Mouse (Mus musculus): ENCODE data around the gene Acin1. TPM values are rescaled to one million over a fixed set of nuclear protein-coding genes. Genes with fewer than 3 reads are reported as not detected.
"Not testable (repeated sequence)": the region's sequence is repeated elsewhere in the genome, so short reads cannot be mapped to it uniquely, and the experiment has no call there.

Gene Acin1
- polyA plus RNA-seq, 1 experiment from 2014 or later = 99.4 TPM

GRCm38 (mm10) chr14:54617897-54618365 is 68.8 kb downstream of the Acin1 start, which contains the start of gene Psmb5:
Gene Psmb5, minus strand, starts transcription at chr14:54618022.
- ATAC-seq (ENCODE audit: low read depth) (peak; percentile 93), DNase-seq (ENCODE audit: low spot score) (peak; percentile 98)
- H3K36me3 ChIP-seq (ENCODE audit: control insufficient read depth, insufficient read depth, low read length) = peaks cover 29% of the 10 kb centered on the region
- peak within 1 kb of the TSS; percentile 75 for H3K4me2 ChIP-seq (ENCODE audit: low read depth, low read length)
- peak within 1 kb of the TSS; percentile 81 for H3K27ac ChIP-seq (replicated peaks; ENCODE audit: low read depth, low read length)
- H3K4me1 ChIP-seq (ENCODE audit: control insufficient read depth, insufficient read depth, low read length) = peaks cover 5% of the 10 kb centered on the region; the same call in 1 of the 2 replicates
- no peaks in the 10 kb centered on the region for H3K9me3 ChIP-seq (ENCODE audit: control insufficient read depth, low read length)
- under 1% methylated on average over 20 of the region's 25 CpGs for WGBS
- no peaks in the 10 kb centered on the region for H3K27me3 ChIP-seq (replicated peaks; ENCODE audit: control insufficient read depth, insufficient read depth, low read length)
- H3K9ac ChIP-seq (ENCODE audit: low read depth, low read length) = peak within 1 kb of the TSS; percentile 78
- H3K4me3 ChIP-seq (ENCODE audit: low read depth, low read length) = peak within 1 kb of the TSS; percentile 60

- peaks cover 5% of the 10 kb centered on the region; the same call in 1 of the 2 replicates for H3K4me1 ChIP-seq (ENCODE audit: control insufficient read depth, insufficient read depth, low read length)
- peak overlapping the region; percentile 75 for H3K4me2 ChIP-seq (ENCODE audit: low read depth, low read length)
- ATAC-seq (ENCODE audit: low read depth) (peak; percentile 41), DNase-seq (ENCODE audit: low spot score) (no peak)
- no peaks in the 10 kb centered on the region for H3K9me3 ChIP-seq (ENCODE audit: control insufficient read depth, low read length)
- H3K36me3 ChIP-seq (ENCODE audit: control insufficient read depth, insufficient read depth, low read length) = peaks cover 34% of the 10 kb centered on the region
- H3K9ac ChIP-seq (ENCODE audit: low read depth, low read length) = peak overlapping the region; percentile 78
- peak overlapping the region; percentile 81 for H3K27ac ChIP-seq (replicated peaks; ENCODE audit: low read depth, low read length)
- no peaks in the 10 kb centered on the region for H3K27me3 ChIP-seq (replicated peaks; ENCODE audit: control insufficient read depth, insufficient read depth, low read length)
- 2% methylated on average over 27 of the region's 38 CpGs for WGBS
- peak overlapping the region; percentile 60 for H3K4me3 ChIP-seq (ENCODE audit: low read depth, low read length)
Measured at GRCm38 (mm10) chr14:54617152-54617896, 69.4 kb downstream of the Acin1 start.

GRCm38 (mm10) chr14:54616226-54616825 is 70.4 kb downstream of the Acin1 start:
- no peak for DNase-seq (ENCODE audit: low spot score)
- 0 out of 2 replicates have a peak overlapping the region, but pooled peaks have one; percentile 60 for H3K4me3 ChIP-seq (ENCODE audit: low read depth, low read length)
- no peak for ATAC-seq (ENCODE audit: low read depth)

GRCm38 (mm10) chr14:54614130-54614529 is 72.6 kb downstream of the Acin1 start:
- not testable (repeated sequence) for DNase-seq (ENCODE audit: low spot score); H3K9me3 ChIP-seq (ENCODE audit: control insufficient read depth, low read length); H3K4me2 ChIP-seq (ENCODE audit: low read depth, low read length); H3K4me1 ChIP-seq (ENCODE audit: control insufficient read depth, insufficient read depth, low read length); H3K4me3 ChIP-seq (ENCODE audit: low read depth, low read length); H3K9ac ChIP-seq (ENCODE audit: low read depth, low read length); H3K27me3 ChIP-seq (replicated peaks; ENCODE audit: control insufficient read depth, insufficient read depth, low read length); H3K27ac ChIP-seq (replicated peaks; ENCODE audit: low read depth, low read length); ATAC-seq (ENCODE audit: low read depth)
- H3K36me3 ChIP-seq (ENCODE audit: control insufficient read depth, insufficient read depth, low read length) = peaks cover 42% of the 10 kb centered on the region
- WGBS = 89% methylated on average over 15 of the region's 16 CpGs

More at GRCm38 (mm10) chr14:54616226-54616825, 70.4 kb downstream of the Acin1 start:
- H3K4me1 ChIP-seq (ENCODE audit: control insufficient read depth, insufficient read depth, low read length) = peaks cover 5% of the 10 kb centered on the region; the same call in 1 of the 2 replicates
- no peaks in the 10 kb centered on the region for H3K27me3 ChIP-seq (replicated peaks; ENCODE audit: control insufficient read depth, insufficient read depth, low read length)
- H3K9me3 ChIP-seq (ENCODE audit: control insufficient read depth, low read length) = no peaks in the 10 kb centered on the region
- no peak overlapping the region for H3K27ac ChIP-seq (replicated peaks; ENCODE audit: low read depth, low read length)
- H3K9ac ChIP-seq (ENCODE audit: low read depth, low read length) = no peak overlapping the region
- H3K4me2 ChIP-seq (ENCODE audit: low read depth, low read length) = no peak overlapping the region; the same call in 1 of the 2 replicates
- 91% methylated on average over 16 of the region's 16 CpGs for WGBS
- H3K36me3 ChIP-seq (ENCODE audit: control insufficient read depth, insufficient read depth, low read length) = peaks cover 42% of the 10 kb centered on the region

GRCm38 (mm10) chr14:54610648-54611047 is 76.1 kb downstream of the Acin1 start:
- H3K27ac ChIP-seq (replicated peaks; ENCODE audit: low read depth, low read length) = no peak overlapping the region
- H3K27me3 ChIP-seq (replicated peaks; ENCODE audit: control insufficient read depth, insufficient read depth, low read length) = no peaks in the 10 kb centered on the region
- H3K36me3 ChIP-seq (ENCODE audit: control insufficient read depth, insufficient read depth, low read length) = peaks cover 34% of the 10 kb centered on the region
- no peak overlapping the region for H3K4me3 ChIP-seq (ENCODE audit: low read depth, low read length)
- no peak for ATAC-seq (ENCODE audit: low read depth)
- DNase-seq (ENCODE audit: low spot score) = no peak
- 71% methylated on average over 6 of the region's 6 CpGs for WGBS
- no peaks in the 10 kb centered on the region for H3K4me1 ChIP-seq (ENCODE audit: control insufficient read depth, insufficient read depth, low read length)
- H3K9ac ChIP-seq (ENCODE audit: low read depth, low read length) = no peak overlapping the region
- H3K9me3 ChIP-seq (ENCODE audit: control insufficient read depth, low read length) = no peaks in the 10 kb centered on the region
- no peak overlapping the region for H3K4me2 ChIP-seq (ENCODE audit: low read depth, low read length)

- ATAC-seq (ENCODE audit: low read depth) (no peak), DNase-seq (ENCODE audit: low spot score) (peak; percentile 31)
- Histone ChIP-seq H3K9ac (ENCODE audit: low read depth, low read length) (no peak overlapping the region), H3K9me3 (ENCODE audit: control insufficient read depth, low read length) (no peaks in the 10 kb centered on the region), H3K4me3 (ENCODE audit: low read depth, low read length) (no peak overlapping the region), H3K4me1 (ENCODE audit: control insufficient read depth, insufficient read depth, low read length) (peaks cover 5% of the 10 kb centered on the region; the same call in 1 of the 2 replicates), H3K27ac (replicated peaks; ENCODE audit: low read depth, low read length) (no peak overlapping the region), H3K36me3 (ENCODE audit: control insufficient read depth, insufficient read depth, low read length) (peaks cover 27% of the 10 kb centered on the region), H3K27me3 (replicated peaks; ENCODE audit: control insufficient read depth, insufficient read depth, low read length) (no peaks in the 10 kb centered on the region), H3K4me2 (ENCODE audit: low read depth, low read length) (no peak overlapping the region)
- 87% methylated on average over 4 of the region's 4 CpGs for WGBS
Measured at GRCm38 (mm10) chr14:54609962-54610361, 76.8 kb downstream of the Acin1 start.

- Histone ChIP-seq H3K9ac (ENCODE audit: low read depth, low read length) (no peak overlapping the region), H3K27me3 (replicated peaks; ENCODE audit: control insufficient read depth, insufficient read depth, low read length) (no peaks in the 10 kb centered on the region), H3K36me3 (ENCODE audit: control insufficient read depth, insufficient read depth, low read length) (peaks cover 20% of the 10 kb centered on the region), H3K4me3 (ENCODE audit: low read depth, low read length) (no peak overlapping the region), H3K27ac (replicated peaks; ENCODE audit: low read depth, low read length) (0 out of 2 replicates have a peak overlapping the region, but pooled peaks have one; percentile 21), H3K9me3 (ENCODE audit: control insufficient read depth, low read length) (no peaks in the 10 kb centered on the region), H3K4me1 (ENCODE audit: control insufficient read depth, insufficient read depth, low read length) (peaks cover 11% of the 10 kb centered on the region), H3K4me2 (ENCODE audit: low read depth, low read length) (no peak overlapping the region)
- WGBS = 55% methylated on average over 4 of the region's 4 CpGs
- ATAC-seq (ENCODE audit: low read depth) = 0 out of 2 replicates have a peak, but pooled peaks have one; percentile 38
- DNase-seq (ENCODE audit: low spot score) = peak; percentile 26
Measured at GRCm38 (mm10) chr14:54609245-54609644, 77.5 kb downstream of the Acin1 start.

- 0 out of 2 replicates have a peak, but pooled peaks cover 8% of the 10 kb centered on the region for H3K36me3 ChIP-seq (ENCODE audit: control insufficient read depth, insufficient read depth, low read length)
- DNase-seq (ENCODE audit: low spot score) (no peak), ATAC-seq (ENCODE audit: low read depth) (no peak)
- H3K4me1 ChIP-seq (ENCODE audit: control insufficient read depth, insufficient read depth, low read length) = peaks cover 17% of the 10 kb centered on the region
- no peak overlapping the region for H3K4me3 ChIP-seq (ENCODE audit: low read depth, low read length)
- H3K27me3 ChIP-seq (replicated peaks; ENCODE audit: control insufficient read depth, insufficient read depth, low read length) = no peaks in the 10 kb centered on the region
- no peak overlapping the region for H3K9ac ChIP-seq (ENCODE audit: low read depth, low read length)
- H3K27ac ChIP-seq (replicated peaks; ENCODE audit: low read depth, low read length) = no peak overlapping the region
- H3K4me2 ChIP-seq (ENCODE audit: low read depth, low read length) = no peak overlapping the region
- 57% methylated on average over 8 of the region's 8 CpGs for WGBS
- H3K9me3 ChIP-seq (ENCODE audit: control insufficient read depth, low read length) = no peaks in the 10 kb centered on the region
Measured at GRCm38 (mm10) chr14:54607226-54607625, 79.5 kb downstream of the Acin1 start.

Measured in embryonic facial prominence, embryonic 14.5 days (tissue).